Mouse (Mus musculus) midbrain, embryonic 14.5 days (tissue): ENCODE results near the gene Lcn12. TPM values are rescaled to one million over a fixed set of nuclear protein-coding genes. Genes with fewer than 3 reads are reported as not detected.

Source experiments
- ATAC-seq: fragments of 200-750 bp; cut with Nextera tagmentation; 2 replicates; pipeline ENCODE4 v1.8.0; 2017; ENCODE audit warnings: moderate number of reproducible peaks, moderate library complexity; ENCODE audit not compliant: low FRiP score, low TSS enrichment
- DNase-seq: peaks from one replicate; pipeline ENCODE4 v3.0.0-alpha.2; 2015
- H3K27ac ChIP-seq: fragments of 300-500 bp; sonication (generic); replicated peaks from 2 replicates; pipeline ENCODE4 v1.5.1; 2014; ENCODE audit warnings: mild to moderate bottlenecking, low read depth, low read length, moderate library complexity
- H3K27me3 ChIP-seq: fragments of 300-500 bp; sonication (generic); 2 replicates; pipeline ENCODE4 v1.6.1; 2014; ENCODE audit warnings: low read length, control low read depth, mixed read lengths; ENCODE audit not compliant: control insufficient read depth, insufficient read depth
- H3K36me3 ChIP-seq: fragments of 300-500 bp; sonication (generic); 2 replicates; pipeline ENCODE4 v1.6.1; 2014; ENCODE audit warnings: low read length, control low read depth; ENCODE audit not compliant: control insufficient read depth, insufficient read depth
- H3K4me1 ChIP-seq: fragments of 300-500 bp; sonication (generic); 2 replicates; pipeline ENCODE4 v1.6.1; 2014; ENCODE audit warnings: mild to moderate bottlenecking, antibody characterized with exemption, low read length, control low read depth; ENCODE audit not compliant: control insufficient read depth, insufficient read depth
- H3K4me2 ChIP-seq: fragments of 300-500 bp; sonication (generic); 2 replicates; pipeline ENCODE4 v1.6.1; 2014; ENCODE audit warnings: mild to moderate bottlenecking, low read length, moderate library complexity
- H3K4me3 ChIP-seq: fragments of 300-500 bp; sonication (generic); replicated peaks from 2 replicates; pipeline ENCODE4 v1.5.1; 2014; ENCODE audit warnings: low read depth, low read length
- H3K9ac ChIP-seq: fragments of 300-500 bp; sonication (generic); replicated peaks from 2 replicates; pipeline ENCODE4 v1.6.1; 2014; ENCODE audit warnings: mild to moderate bottlenecking, low read length, moderate library complexity
- H3K9me3 ChIP-seq: fragments of 300-500 bp; sonication (generic); 2 replicates; pipeline ENCODE4 v1.6.1; 2016; ENCODE audit warnings: low read length, control low read depth, mixed read lengths; ENCODE audit not compliant: control insufficient read depth
- whole genome bisulfite sequencing: fragments of 180-500 bp; shearing (Covaris S2); extraction: QIAGEN DNeasy Blood & Tissue Kit; methylation state at CpG from one replicate; pipeline ENCODE4 v1.1.7; 2014; 5-methylcytosine and 5-hydroxymethylcytosine counted together
- polyA plus RNA-seq: library from polyadenylated mRNA; unstranded; fragments of >200 nt; fragmentation: Nextera tagmentation; extraction: Ambion mirVana; gene quantifications from 2 replicates; pipeline ENCODE4 v1.2.1, GENCODE M21; 2014

Lcn12 gene
- polyA plus RNA-seq, 1 experiment from 2014 or later, result not detected

DNA sequence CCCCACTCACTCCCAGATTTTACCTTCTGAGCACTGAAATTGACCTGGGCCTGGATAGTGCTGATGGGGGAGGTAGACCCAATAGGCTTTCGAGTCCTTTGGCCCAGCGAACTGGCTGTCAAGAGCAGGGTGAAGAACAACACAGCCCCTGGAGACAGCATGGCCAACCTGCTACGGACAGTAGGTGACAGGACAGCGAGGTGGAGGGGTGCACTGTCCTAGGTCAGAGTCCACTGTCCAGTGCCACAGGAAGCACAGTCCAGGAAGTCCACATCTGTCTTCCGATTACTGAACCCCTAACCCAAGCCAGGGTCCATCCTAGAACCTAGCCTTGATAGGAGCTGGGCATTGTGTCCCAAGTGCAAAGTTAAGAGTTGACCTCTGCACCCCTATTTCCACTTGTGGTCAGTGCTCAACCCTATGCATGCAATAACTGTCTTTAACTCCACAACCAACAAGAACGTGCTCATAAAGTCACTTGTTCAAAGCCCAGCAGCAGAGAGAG is 6.4 kb upstream of the Lcn12 start:
- Histone ChIP-seq H3K4me2 (peak overlapping the region; percentile 93), H3K27ac (0 out of 2 replicates have a peak overlapping the region, but pooled peaks have one; percentile 4), H3K4me1 (peaks cover 14% of the 10 kb centered on the region), H3K9ac (peak overlapping the region; percentile 97; the same call in 1 of the 2 replicates), H3K9me3 (no peaks in the 10 kb centered on the region), H3K4me3 (peak overlapping the region; percentile 87), H3K27me3 (no peaks in the 10 kb centered on the region), H3K36me3 (peaks cover 22% of the 10 kb centered on the region)
- peak; percentile 38; the same call in 1 of the 2 replicates for ATAC-seq
- DNase-seq, result no peak
- 72% methylated on average over 6 of the region's 6 CpGs for WGBS

DNA sequence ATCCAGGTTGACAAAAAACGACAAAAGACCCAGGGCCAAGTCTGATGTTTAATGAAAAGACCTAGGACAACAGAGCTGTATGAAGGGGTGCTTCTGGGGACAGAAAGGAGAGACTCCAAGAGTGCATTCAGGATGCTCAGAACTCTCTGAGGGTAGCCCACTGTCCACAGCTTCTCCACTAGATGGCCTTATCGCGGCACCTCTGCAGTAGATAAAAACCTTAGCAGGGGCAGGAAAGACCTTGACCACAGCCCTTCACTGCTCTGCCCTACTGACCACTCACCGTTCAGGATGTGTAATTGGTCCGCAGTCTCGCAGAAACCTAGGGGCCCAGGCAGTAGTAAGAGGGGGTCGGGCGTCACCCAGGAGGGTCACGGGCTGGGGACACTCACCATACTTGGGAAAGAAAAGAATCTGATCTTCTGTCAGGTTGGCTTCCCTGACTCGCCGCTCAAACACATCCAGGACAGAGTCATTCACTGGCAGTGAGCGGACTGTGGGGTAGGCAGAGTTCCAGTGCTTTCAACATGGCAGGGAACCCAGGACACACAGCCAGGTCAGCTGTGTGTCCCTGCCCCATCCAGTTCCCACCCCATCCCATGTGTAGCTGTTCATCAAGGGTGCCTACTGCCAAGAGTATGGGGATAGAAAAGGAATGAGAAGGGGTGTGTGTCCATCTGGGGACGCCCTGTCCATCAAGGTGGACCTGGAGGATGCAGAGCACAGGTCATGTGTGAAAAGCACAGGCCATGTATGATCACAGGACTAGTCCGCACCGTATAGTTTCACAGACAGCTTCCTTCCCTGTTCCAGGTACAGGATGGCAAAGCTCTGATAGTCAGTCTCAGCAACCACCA is 5.1 kb upstream of the Lcn12 start:
- peaks cover 14% of the 10 kb centered on the region for H3K4me1 ChIP-seq

DNA sequence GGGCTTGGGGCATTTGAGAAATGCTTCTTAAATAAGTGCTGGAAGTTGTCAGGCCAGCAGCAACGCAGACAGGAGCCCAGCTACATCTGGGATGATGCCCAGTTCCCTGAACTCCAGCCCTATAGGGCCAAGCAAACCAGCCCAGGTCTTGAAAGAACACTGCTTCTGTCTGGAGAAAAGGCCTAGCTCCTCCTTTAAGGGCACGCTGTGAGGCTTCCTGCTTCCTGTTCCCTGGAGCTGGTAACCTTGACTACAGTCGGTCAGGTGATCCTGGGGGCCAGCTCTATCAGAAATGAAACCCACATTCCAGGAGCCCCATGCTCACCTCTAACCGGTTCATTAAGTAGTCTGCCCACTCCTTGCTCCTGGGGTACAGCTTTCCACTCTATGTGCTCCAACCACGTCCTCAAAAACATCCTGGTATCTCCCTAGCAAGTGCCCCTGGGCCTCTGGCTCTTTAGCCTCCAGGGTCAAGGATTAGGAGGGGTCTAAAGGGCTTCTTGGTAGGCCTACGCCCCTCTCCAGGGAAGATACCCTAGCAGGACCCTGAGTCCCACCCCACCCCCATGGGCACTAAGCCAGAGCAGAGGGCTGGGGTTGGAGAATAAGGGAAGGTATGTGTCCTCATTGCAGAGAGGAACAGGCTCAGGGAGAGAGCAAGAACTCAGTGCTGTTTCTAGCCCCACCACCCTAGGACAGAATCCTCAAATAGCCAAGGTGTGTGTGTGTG is 4.3 kb upstream of the Lcn12 start:
- WGBS, result 58% methylated on average over 6 of the region's 6 CpGs
- Histone ChIP-seq H3K27ac (no peak overlapping the region), H3K36me3 (0 out of 2 replicates have a peak, but pooled peaks cover under 1% of the 10 kb centered on the region), H3K4me3 (no peak overlapping the region), H3K9me3 (no peaks in the 10 kb centered on the region), H3K4me2 (no peak overlapping the region), H3K9ac (no peak overlapping the region), H3K4me1 (peaks cover 14% of the 10 kb centered on the region), H3K27me3 (no peaks in the 10 kb centered on the region)
- ATAC-seq (no peak), DNase-seq (no peak)

More for the DNA sequence above, 5.1 kb upstream of the Lcn12 start:
- H3K27me3 ChIP-seq, result no peaks in the 10 kb centered on the region
- 70% methylated on average over 15 of the region's 15 CpGs for WGBS
- H3K4me2 ChIP-seq, result no peak overlapping the region
- ATAC-seq (no peak), DNase-seq (no peak)
- H3K36me3 ChIP-seq, result peaks cover 9% of the 10 kb centered on the region
- no peak overlapping the region for H3K9ac ChIP-seq
- H3K9me3 ChIP-seq, result no peaks in the 10 kb centered on the region
- no peak overlapping the region for H3K4me3 ChIP-seq
- no peak overlapping the region for H3K27ac ChIP-seq

DNA sequence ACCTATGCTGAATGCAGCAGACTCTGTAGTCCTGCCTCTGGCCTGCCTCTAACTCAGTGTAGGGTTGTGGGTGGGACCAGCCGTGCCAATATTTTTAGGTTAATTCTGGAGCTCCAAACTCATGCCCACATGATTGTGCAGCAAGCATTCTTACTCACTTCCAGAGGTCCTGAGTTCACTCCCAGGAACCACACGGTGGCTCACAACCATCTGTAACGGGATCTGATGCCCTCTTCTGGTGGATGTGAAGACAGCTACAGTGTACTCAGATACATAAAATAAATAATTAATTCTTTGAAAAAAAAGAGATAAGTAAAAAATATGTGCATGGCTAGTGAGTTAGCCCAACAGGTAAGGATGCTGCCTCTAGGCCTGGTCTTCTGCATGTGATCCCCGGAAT is 2.8 kb upstream of the Lcn12 start:
- ATAC-seq, result no peak
- no peak overlapping the region for H3K4me2 ChIP-seq
- WGBS, result 45% methylated on average over 4 of the region's 4 CpGs
- peak; percentile 61 for DNase-seq
- H3K27ac ChIP-seq, result no peak overlapping the region
- no peaks in the 10 kb centered on the region for H3K27me3 ChIP-seq
- no peaks in the 10 kb centered on the region for H3K9me3 ChIP-seq
- no peak overlapping the region for H3K4me3 ChIP-seq
- peaks cover 6% of the 10 kb centered on the region for H3K4me1 ChIP-seq
- H3K36me3 ChIP-seq, result no peaks in the 10 kb centered on the region
- H3K9ac ChIP-seq, result no peak overlapping the region

DNA sequence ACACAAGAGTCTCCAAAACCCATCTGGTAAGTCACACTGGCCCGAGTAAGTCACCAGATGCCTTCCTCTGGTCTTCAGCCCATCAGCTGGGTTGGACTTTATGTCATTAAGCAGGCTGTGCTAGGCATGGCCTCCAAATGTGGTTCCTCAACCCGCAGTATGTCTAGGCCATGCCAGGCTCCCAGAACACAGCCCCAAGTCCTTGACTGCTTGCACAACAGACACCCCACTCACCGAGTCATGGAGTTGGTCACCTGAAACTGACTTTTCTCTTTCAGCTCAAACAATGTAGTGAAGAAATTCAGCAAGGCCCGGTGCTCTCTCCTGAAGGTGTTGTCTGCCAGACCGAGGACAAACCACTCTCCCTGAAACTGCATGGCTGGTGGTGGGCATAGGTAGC is 723 bp downstream of the Lcn12 start:
- Histone ChIP-seq H3K27me3 (no peaks in the 10 kb centered on the region), H3K4me3 (no peak overlapping the region), H3K9me3 (no peaks in the 10 kb centered on the region), H3K4me2 (no peak overlapping the region), H3K4me1 (no peaks in the 10 kb centered on the region), H3K9ac (no peak overlapping the region), H3K36me3 (no peaks in the 10 kb centered on the region), H3K27ac (no peak overlapping the region)
- no peak for ATAC-seq
- WGBS, result 85% methylated on average over 5 of the region's 5 CpGs
- DNase-seq, result no peak

DNA sequence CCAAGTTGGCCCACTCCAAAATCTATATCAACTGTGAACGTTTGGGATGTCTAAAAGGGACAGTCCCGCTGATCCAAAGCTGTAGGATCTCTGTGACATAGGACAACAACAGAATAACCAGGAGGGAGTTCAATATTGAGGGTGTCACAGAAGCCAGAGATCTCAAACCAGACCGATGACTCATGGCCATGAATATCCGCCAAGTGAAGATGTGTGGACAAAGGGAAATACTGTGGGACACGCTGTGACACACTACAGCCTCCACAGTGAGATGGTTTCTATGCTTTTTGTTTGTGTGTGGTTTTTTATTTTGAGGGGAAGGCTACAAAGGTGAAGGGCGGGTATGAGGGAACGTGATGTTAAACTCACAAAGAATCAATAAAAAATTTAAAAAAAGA is 5.0 kb downstream of the Lcn12 start:
- H3K4me1 ChIP-seq, result no peaks in the 10 kb centered on the region
- no peaks in the 10 kb centered on the region for H3K27me3 ChIP-seq
- no peaks in the 10 kb centered on the region for H3K9me3 ChIP-seq
- H3K36me3 ChIP-seq, result no peaks in the 10 kb centered on the region
- ATAC-seq (no peak), DNase-seq (no peak)
- no peak overlapping the region for H3K4me2 ChIP-seq
- no peak overlapping the region for H3K27ac ChIP-seq
- no peak overlapping the region for H3K9ac ChIP-seq
- 81% methylated on average over 7 of the region's 7 CpGs for WGBS
- no peak overlapping the region for H3K4me3 ChIP-seq

DNA sequence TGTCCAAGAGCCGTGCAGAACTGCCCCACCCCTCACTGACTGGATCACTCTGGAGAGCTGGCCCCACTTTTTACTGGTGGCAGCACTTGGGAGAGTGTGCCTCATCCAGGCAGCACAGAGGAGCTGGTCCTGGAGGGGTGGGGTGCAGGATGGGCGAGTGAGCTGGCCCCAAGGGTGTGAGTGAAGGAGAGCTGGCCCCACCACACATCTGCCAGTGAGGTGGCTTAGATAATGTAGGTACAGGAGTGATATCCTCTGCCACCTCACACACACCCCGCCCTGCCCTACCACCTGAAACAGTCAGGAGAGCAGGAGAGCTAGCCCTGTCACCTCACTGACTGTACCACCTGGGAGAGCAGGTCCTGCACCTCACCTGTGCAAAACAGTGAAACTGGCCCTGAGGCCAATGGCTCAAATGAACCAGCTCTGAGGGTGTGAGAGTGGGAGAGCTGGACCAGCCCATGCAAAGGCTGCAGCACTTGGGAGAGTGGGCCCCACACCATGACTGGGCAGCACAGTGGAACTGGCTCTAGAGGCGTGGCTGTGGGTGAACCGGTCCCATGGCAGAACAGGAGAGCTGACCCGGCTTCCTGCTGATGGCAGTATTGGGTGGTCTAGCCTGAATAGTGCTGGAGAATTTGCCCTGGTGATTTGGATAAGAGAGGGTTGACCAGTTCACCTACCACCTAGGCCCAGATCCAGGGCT is 5.6 kb downstream of the Lcn12 start:
- DNase-seq (no peak), ATAC-seq (no peak)
- no peaks in the 10 kb centered on the region for H3K36me3 ChIP-seq
- no peak overlapping the region for H3K4me2 ChIP-seq
- no peak overlapping the region for H3K9ac ChIP-seq
- WGBS, result 79% methylated on average over 6 of the region's 6 CpGs
- no peak overlapping the region for H3K27ac ChIP-seq
- H3K27me3 ChIP-seq, result no peaks in the 10 kb centered on the region
- H3K4me3 ChIP-seq, result no peak overlapping the region
- H3K4me1 ChIP-seq, result no peaks in the 10 kb centered on the region
- H3K9me3 ChIP-seq, result no peaks in the 10 kb centered on the region

DNA sequence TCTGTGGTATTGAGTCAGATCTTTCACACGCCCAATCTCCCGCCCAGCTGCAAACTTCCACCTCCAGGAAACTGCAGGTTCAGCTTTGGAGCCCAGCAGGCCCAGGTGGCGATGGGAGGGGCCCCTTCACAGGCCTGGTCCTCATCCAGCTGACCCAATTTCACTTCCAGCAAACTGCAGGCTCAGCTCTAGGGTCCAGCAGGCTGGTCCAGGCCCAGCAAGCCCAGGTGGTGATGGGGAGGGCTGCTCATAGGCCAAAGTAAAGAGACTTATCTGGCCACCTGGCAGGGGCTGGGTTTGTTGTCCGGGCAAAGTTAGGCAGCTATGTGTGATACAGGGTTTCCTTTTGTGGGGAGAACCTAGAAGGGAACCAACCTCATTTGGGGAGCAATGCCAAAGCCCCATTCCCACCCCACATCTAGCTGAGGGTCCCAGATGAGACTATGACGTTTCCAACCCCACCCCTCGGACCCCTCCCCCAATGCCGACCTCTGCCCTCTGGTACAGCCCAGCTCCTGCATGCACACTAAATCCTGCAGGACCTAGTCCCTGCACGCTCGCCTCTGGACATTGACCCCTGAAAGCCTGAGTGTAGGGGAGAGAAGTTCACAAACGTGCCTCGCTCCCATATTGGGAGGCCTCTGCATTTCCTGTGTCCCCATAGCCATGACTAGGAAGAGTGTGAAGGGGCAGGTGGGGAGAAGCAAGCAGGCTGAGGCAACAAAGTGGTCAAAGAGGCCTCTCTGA is 8.6 kb downstream of the Lcn12 start:
- no peaks in the 10 kb centered on the region for H3K36me3 ChIP-seq
- no peak for DNase-seq
- no peaks in the 10 kb centered on the region for H3K4me1 ChIP-seq
- H3K9ac ChIP-seq, result no peak overlapping the region
- no peak overlapping the region for H3K4me3 ChIP-seq
- H3K9me3 ChIP-seq, result no peaks in the 10 kb centered on the region
- no peaks in the 10 kb centered on the region for H3K27me3 ChIP-seq
- WGBS, result 68% methylated on average over 11 of the region's 11 CpGs
- ATAC-seq, result no peak
- no peak overlapping the region for H3K4me2 ChIP-seq
- H3K27ac ChIP-seq, result no peak overlapping the region
